In the genomic region with DNA sequence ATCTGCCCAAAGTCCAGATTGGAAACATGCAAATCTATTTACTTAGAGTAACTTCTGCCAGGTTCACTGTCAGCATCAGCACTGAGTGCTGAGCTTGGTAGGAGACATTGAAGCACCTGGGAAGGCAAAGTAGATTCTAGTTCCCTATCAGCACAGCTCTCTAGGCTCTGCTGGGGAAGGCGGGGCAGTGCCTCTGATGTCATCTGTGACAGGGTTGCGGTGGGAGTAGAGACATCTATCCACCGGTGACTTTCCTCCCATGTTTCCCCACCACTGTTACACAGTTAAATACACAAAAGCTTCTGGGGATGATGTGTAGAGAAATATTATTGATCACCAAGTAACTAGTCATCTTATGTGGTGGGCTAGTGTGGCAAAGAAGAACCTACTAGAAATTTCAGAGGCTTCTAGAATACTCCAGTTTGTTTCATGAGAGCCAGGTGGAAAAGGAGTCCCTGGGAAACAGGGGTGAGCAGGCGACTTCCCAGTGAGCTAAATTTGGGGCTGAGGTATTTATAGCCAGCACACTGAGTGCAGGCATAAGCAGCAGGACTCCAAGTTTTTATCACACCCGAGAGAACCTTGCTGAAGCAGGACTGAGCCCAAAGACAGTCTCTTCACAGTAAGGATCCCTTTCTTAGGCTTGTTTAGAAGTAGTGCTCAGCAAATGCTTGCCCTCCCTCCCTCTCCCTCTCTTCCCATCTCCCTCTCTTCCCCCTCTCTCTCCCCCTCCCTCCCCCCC, we compare ENCODE assay signal across 19 mouse cellular contexts. TPM values are rescaled to one million over a fixed set of nuclear protein-coding genes. Genes with fewer than 3 reads are reported as not detected.
DNase-seq lines count a peak whose midpoint lies in the region; ATAC-seq lines count a peak whose summit lies in the region.
"Had no signal": no experiment of that assay in that cellular context is flagged by ENCODE, and none has a peak within 500 bp of the region (broad histone marks: within the 10 kb centered on the region; RNA-seq: fewer than 3 reads in every experiment).

No protein-coding gene starts in this region.

- peak; percentile 4 to 27 for DNase-seq in gastrocnemius, adult 8-10 months (ENCODE audit: low spot score in 2 of 2)
- DNase-seq in gastrocnemius, postnatal 14 days = no peak
- peak; percentile 59 to 74 for DNase-seq in heart, adult 18-20 months
- DNase-seq in spleen, adult 12 weeks (ENCODE audit: low spot score) = no peak
- DNase-seq in adrenal gland, postnatal 4 days (ENCODE audit: low spot score in 2 of 2) = no peak
- DNase-seq: adrenal gland, adult 8-10 months; cerebellum, postnatal 10 days; embryo, embryonic 11 days; kidney, adult 8-10 months; kidney, postnatal 4 days; lung, adult 18-20 months; lung, postnatal 36 days had no signal

- no peak overlapping the region for H3K4me3 ChIP-seq in heart, embryonic 12.5 days
- H3K4me3 ChIP-seq in limb, embryonic 15.5 days = no peak overlapping the region
- H3K4me3 ChIP-seq: limb, embryonic 12.5 days had no signal

- intact Hi-C loops in gastrocnemius, postnatal 14 days (cut with DNase I; ENCODE audit: low total_unique reads) = no loop called here

- peak overlapping the region; percentile 56 for H3K4me2 ChIP-seq in heart, embryonic 12.5 days
- H3K4me2 ChIP-seq in limb, embryonic 15.5 days = no peak overlapping the region
- H3K4me2 ChIP-seq: limb, embryonic 12.5 days; midbrain, embryonic 11.5 days had no signal

- H3K9me3 ChIP-seq in heart, embryonic 12.5 days (replicated peaks) = no peaks in the 10 kb centered on the region
- no peaks in the 10 kb centered on the region for H3K9me3 ChIP-seq in limb, embryonic 15.5 days
- H3K9me3 ChIP-seq: limb, embryonic 12.5 days had no signal

- H3K4me1 ChIP-seq in heart, embryonic 12.5 days (replicated peaks) = peaks cover 30% of the 10 kb centered on the region
- H3K4me1 ChIP-seq in limb, embryonic 15.5 days = peaks cover 28% of the 10 kb centered on the region; the same call in 1 of the 2 replicates

- WGBS in heart, embryonic 12.5 days = 34% methylated on average over 5 of the region's 5 CpGs
- 56% methylated on average over 5 of the region's 5 CpGs for WGBS in limb, embryonic 15.5 days

- no peaks in the 10 kb centered on the region for H3K27me3 ChIP-seq in heart, embryonic 12.5 days (replicated peaks)
- H3K27me3 ChIP-seq in limb, embryonic 15.5 days = no peaks in the 10 kb centered on the region
- H3K27me3 ChIP-seq: limb, embryonic 12.5 days had no signal

- peak overlapping the region; percentile 91 for H3K27ac ChIP-seq in heart, embryonic 12.5 days (ENCODE audit: poor library complexity, severe bottlenecking)
- 0 out of 2 replicates have a peak overlapping the region, but pooled peaks have one; percentile 33 for H3K27ac ChIP-seq in limb, embryonic 15.5 days
- H3K27ac ChIP-seq: limb, embryonic 12.5 days had no signal

- no peak overlapping the region; the same call in 1 of the 2 replicates for H3K9ac ChIP-seq in heart, embryonic 12.5 days
- no peak overlapping the region for H3K9ac ChIP-seq in limb, embryonic 15.5 days
- H3K9ac ChIP-seq: limb, embryonic 12.5 days had no signal

- no peak for ATAC-seq in heart, embryonic 12.5 days (ENCODE audit: insufficient number of reproducible peaks, low FRiP score)
- ATAC-seq in limb, embryonic 15.5 days (ENCODE audit: insufficient number of reproducible peaks, low FRiP score, low TSS enrichment, low read depth) = no peak
- ATAC-seq: forebrain, embryonic 14.5 days had no signal

- no peaks in the 10 kb centered on the region for H3K36me3 ChIP-seq in heart, embryonic 12.5 days
- no peaks in the 10 kb centered on the region for H3K36me3 ChIP-seq in limb, embryonic 15.5 days
- H3K36me3 ChIP-seq: G1E; limb, embryonic 12.5 days had no signal

RNA-seq across cellular contexts. Expression of a gene that starts 9.6 kb away (rescaled TPM):
- total RNA-seq in gastrocnemius, adult 8-10 months (2022) = 10 to 100 TPM; 69.0 to 96.9 (median 80.8) TPM
- total RNA-seq in gastrocnemius, postnatal 14 days (2021) = 100 to 1,000 TPM in 1 of 2 experiments, 10 to 100 TPM in 1; 92.9 to 104 TPM
- 100 to 1,000 TPM; 126 TPM for total RNA-seq in heart, adult 18-20 months (2021)
- polyA plus RNA-seq in heart, embryonic 12.5 days (2016; fragmentation: Nextera tagmentation; extraction: Ambion mirVana) = 57.5 and 69.2 TPM in 2 replicates
- 97.2 and 113 TPM in 2 replicates for polyA plus RNA-seq in limb, embryonic 15.5 days (2015; fragmentation: Nextera tagmentation; extraction: Ambion mirVana)
- total RNA-seq in adrenal gland, postnatal 4 days (2021) = 100 to 1,000 TPM; 118 to 124 TPM
- total RNA-seq: neutrophil, adult 5-6 weeks had no signal
- polyA plus RNA-seq: G1E had no signal

Comparison
In these comparisons a context has a peak if more than half of its experiments do, and no peak if none do; other contexts are left out.
1. DNase-seq: peak in gastrocnemius, adult 8-10 months (2 of 2) and heart, adult 18-20 months (2 of 2); none in gastrocnemius, postnatal 14 days (single experiment), spleen, adult 12 weeks (single experiment) and adrenal gland, postnatal 4 days (0 of 2).